Mouse (Mus musculus) adrenal gland, postnatal 14 days (tissue): Measurements from ENCODE around the gene Men1. TPM values are rescaled to one million over a fixed set of nuclear protein-coding genes. Genes with fewer than 3 reads are reported as not detected.

Experiments used
- DNase-seq: peaks from one replicate; pipeline ENCODE4 v3.0.0; 2021; ENCODE audit warnings: mixed read lengths
- total RNA-seq: library from RNA; stranded (reverse); gene quantifications from 2 replicates; pipeline ENCODE4 v1.2.3, GENCODE M21; 2021

Men1 gene
- total RNA-seq, 1 experiment from 2014 or later, result 35.4 TPM

DNA sequence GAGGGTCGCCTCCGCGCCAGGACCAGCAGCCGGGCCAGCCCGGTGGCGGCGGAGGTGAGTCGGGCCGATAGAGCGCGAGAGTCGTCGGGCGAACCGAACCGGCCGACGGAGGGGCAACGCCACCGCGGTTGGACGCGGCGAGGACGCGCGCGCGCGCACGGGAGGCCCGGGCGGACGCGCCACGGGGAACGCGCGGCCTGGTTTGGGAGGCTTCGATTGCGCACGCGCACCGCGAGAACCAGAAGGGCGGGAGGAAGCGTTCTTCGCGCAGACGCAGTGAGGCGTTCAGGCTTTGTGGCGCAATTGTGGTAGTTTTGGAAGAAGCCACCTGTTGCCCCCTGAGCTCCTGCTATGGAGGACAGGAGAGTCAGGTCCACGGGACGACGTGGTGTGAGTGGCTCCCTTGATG, 29.5 kb downstream of the Men1 start:
- peak; percentile 97 for DNase-seq

DNA sequence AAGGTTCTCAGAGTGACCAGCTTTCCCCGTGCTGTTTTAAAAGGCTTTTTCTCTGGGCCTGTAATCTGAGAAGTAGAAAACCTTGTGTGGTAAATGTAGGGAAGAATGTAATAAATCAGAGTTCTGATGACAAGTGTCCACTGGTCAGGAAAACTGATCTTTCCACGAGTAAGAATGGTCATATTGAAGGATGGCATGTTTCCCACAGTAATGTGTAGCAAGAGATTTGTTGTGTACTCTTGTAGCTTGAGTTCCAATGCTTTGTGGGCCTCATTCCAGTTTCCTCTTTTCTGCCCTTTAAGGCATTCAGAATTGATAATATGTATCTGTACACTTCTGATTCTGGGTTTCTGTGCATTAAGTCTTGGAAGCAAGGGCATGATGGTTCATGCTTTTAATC, 30.1 kb downstream of the Men1 start:
- DNase-seq, result no peak

DNA sequence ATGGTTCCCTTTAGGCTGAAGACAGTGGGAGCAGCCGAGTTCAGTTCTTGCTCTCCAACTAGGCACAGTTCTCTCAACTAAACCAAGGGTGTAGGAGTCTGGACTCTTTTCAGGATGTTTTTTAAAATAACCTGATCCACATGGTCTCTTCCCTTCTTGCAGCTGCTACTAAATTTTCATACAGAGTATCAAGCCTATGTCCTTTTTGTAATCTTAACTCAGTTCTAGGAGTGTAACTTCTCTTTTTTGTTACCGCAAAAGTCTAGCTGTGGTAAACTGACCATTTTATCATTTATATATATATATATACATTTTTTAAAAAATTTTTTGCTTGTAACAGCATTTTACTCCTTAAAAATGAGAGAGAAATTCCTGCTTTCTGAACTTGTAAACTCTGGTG, 35.4 kb downstream of the Men1 start:
- DNase-seq, result no peak

DNA sequence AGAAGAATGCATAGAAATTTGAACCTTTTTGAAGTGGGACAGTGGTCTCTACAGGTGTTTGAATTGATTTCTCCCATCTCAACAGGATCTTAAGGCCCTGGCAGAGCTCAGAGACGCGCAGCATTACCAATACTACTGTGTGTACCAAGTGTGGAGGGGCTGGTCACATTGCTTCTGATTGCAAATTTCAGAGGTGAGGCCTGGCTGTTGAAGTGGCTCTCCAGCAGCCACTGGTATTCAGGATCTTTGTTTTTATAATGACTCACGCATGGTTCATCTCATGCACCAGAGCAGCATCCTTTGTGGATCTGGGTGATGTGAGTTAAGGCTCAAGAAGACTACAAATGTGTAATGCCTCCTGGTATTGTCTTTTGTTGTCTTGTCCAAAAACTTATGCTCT, 37.7 kb downstream of the Men1 start:
- DNase-seq, result no peak

DNA sequence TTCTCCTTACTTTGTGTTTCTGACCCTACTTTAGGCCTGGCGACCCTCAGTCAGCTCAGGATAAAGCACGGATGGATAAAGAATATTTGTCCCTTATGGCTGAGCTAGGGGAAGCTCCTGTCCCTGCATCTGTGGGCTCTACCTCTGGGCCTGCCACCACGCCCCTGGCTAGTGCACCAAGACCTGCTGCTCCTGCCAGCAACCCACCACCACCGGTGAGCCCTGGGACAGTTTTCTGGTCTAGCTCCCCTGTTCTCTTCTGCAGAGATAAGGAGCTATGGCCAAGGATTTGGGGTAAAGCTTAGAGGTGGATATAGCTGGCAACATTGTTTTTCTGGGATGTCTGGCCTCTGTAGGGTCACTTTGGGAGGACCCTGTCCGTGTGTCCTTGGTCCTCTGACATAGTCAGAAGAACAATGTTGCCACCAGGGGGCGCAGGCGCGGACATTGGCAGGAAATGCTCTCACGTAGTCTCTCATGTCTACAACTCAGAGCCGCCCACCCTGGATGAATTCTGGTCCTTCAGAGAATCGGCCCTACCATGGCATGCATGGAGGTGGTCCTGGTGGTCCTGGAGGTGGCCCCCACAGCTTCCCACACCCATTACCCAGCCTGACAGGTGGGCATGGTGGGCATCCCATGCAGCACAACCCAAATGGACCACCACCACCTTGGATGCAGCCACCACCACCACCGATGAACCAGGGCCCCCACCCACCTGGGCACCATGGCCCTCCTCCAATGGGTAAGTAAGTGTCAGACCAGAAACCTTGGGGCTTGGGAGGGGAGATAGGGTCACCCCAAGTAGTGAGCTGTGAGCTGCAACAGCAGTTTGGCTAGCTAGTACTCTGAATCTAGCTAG, 39.0 kb downstream of the Men1 start:
- peak; percentile 94 for DNase-seq

DNA sequence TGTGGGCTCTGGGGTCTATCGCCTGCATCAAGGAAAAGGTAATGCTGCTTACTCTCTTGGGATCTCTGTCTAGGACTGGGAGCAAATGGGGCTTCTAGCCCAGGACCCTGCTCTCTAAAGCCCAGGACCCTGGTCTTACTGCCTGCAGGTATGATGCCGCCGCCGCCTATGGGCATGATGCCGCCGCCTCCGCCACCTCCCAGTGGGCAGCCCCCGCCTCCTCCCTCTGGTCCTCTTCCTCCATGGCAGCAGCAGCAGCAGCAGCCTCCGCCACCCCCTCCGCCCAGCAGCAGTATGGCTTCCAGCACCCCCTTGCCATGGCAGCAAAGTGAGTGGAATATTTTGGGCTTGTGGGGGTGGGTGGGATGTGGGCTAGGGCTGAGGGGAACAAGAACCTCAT, 39.8 kb downstream of the Men1 start:
- DNase-seq, result no peak

DNA sequence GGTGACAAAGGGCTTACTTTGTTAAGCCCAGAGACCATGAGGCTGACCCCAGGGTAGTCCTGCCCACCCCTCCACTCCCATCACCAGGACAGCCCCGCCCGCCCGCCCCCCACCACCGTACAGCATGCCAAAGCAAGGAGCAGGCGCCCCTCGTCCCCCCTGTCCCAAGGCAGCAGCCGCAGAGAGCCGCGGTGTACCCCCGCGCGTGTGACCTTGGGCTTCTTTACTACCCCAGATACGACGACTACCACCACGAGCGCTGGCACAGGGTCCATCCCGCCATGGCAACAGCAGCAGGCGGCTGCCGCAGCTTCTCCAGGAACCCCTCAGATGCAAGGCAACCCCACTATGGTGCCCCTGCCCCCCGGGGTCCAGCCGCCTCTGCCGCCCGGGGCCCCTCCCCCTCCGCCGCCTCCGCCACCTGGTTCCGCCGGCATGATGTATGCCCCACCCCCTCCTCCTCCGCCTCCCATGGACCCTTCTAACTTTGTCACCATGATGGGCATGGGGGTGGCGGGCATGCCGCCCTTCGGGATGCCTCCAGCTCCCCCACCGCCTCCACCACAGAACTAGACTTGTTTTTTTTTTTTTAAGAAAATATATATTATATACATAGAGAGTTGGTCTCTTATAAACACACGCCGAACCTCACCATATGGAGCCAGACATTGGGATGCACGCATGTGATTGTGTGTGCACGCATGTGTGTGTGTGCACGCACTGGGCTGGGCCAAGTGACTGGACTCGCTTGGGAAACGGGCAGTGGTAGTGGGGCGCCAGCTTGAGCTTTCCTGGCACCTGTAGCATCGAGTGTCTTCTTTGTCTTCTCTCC, 40.9 kb downstream of the Men1 start:
- DNase-seq, result no peak

DNA sequence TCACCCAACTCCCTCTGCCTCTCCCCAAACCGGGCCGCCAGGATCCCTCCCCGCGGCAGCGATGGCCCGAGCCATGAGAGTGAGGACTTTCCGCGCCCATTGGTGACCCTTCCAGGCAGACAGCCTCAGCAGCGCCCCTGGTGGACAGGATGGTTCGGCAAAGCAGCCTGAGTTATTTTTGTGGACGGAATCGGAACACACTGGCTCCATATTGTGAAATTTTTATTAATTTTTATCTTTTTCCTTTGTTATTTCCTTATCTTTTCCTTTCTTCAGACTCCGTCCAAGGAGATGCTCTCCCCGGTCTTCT, 41.4 kb downstream of the Men1 start:
- peak; percentile 88 for DNase-seq

DNA sequence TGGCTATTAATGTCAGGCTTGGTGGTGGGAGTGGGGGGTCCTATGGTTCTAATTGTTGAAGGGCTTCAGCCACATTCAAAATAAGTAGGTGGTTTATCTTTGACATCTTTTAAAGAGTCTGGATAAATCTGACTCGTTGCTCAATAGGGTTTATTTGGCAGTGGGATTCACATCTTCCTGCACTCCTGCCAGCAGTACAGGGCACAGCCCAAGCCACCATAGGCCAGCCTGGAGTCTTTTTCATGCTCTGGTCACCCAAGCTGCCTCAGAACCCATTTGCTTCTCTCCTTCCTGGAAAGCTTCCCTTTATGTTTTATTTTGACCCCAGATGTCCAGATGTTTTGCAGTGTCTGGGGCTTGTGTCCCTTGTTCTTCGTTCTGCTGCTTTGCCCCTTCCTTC, 41.9 kb downstream of the Men1 start:
- no peak for DNase-seq

DNA sequence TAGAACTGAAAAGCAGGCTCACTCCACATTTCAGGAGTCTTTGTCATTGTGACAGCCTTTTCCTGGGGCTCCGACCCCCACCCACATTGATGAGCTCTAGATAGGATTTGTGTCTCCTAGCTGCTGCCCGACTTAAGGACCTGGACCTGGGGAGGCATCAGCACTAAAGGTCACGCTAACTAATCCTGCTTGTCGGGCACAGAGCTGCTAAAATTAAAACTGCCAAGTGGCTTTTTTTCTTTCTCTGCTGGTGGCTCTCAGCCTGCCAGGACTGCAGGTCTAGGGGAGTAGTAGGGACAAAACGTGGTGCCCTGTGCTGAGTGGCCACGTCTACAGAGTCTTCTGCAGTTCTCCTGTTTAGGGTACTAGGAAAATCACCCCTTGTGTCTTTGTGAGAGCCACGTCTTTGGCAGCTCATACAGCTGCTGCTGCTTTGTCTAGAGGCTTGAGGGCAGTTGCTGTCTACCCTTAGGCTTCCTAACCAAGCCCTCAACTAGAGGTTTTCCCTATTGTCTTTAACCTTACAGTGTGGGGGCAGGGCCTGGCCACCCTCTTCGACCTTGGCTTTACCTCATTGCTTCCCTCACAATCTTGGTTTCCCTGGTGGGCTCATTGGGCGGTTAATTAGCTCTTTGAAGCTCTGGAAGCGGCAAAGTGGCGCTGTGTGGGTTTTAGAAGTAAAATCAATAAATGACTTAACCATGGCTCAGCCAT, 42.7 kb downstream of the Men1 start:
- DNase-seq, result no peak

DNA sequence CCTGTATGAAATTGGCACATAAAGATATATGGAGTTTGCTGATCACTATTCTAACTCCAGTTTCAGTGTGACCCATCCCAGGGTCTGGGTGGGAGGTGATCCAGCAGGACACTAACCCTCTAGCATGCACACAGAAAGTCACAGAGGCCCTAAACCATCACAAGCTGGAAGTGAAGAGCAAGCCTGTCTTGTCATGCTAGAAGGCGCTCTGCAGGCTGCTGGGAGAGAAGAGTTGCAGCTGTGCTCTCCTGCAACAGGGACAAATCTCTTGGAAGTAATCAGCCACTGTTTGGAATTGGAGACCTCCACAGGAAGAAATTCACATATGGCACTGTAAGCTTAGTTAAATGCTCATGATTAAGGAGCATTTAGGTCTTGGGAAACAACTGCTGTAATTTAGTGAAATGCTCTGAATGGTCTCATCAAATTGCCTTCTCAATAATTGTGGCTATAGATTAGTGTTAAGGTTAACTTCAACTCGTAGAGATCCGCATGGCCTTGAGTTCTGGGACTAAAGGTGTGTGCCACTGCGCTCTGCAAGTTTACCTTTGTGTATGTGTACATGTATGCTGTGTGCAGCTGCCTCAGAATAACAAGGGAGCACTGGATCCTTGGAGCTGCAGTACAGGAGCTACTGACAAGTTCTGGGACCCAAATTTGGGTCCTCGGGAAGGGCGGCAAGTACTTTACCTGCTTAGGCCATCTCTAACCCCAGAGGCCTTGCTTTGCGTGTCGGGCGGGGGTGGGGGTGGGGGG, 45.8 kb downstream of the Men1 start:
- DNase-seq, result no peak

DNA sequence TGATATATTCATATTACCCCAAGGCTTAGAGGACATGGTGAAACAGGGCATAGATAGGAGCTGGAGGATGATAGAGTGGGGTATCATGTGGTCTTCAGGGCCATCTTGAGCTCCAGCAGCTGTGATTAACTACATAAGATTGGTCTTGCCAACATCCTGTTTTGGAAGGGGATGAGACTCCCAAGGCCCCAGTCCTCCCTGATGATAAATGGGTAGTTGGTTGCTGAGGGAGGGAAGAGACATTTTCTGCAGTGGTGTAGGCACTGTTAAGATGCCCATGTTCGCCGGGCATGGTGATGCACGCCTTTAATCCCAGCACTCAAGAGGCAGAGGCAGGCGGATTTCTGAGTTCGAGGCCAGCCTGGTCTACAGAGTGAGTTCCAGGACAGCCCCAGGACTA, 46.5 kb downstream of the Men1 start:
- DNase-seq, result peak; percentile 62

DNA sequence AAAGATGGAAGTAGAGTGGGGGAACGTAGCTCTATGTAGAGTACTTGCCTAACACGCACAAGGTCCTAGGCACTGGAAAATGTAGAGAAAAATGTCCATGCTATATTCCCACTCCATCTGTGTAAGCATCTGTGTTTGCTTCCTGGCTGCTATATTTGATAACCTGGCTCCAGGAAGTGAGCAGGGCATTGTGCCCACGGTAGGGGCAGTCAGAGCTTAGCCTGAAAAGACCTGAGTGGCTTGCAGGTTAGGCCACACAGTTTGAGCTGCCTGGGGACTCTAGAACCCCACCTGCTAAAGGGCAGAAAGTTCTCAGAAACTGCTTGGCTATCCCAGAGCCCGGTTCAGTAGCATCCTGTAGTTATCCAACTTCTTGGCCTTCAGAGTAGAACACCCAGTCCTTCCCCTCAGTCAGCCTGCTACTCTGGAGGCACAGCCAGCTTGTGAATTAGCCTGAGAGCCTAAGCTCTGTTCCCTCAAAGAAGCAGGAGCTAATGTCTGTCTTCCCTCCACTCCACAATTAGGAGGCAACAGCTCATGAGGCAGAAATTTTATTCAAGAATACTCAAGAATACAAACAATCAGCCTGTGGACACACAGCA, 47.6 kb downstream of the Men1 start:
- no peak for DNase-seq

DNA sequence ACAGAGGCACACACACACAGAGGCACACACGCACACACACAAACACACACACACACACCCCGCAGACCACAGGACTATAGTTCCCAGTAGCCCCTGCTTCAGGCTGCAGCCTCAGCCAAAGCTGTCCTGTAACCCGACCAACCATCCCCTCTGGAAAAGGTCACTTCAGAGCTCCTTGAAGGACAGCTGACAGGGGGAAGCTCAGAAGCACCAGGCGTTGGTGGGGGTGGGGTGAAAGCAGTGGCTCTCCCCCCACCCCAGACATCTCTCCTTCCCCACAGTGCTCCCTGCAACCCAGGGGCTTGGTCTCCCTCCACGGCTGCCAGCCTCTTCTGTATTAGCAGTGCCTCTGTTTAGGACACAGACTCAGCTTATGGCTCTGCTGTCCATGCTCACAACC, 48.7 kb downstream of the Men1 start:
- peak; percentile 38 for DNase-seq

DNA sequence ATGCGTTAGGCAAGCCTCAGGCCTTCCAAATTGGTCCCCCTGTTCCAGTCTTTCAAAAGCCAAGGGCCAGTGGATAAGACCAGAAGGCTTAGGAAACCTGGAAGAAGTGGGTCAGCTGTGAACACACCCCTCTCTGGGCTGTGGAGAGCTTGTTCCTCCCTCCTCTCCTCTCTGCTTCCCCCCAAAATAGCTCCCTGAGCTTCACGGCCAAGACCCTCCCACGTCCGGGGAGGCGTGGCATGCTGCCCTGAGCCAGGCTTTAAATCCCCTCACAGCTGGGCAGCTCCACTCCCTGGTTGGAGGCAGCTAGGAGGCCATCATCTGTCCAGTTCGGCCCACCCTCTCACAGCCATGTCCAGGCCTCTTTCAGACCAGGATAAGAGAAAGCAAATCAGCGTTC, 49.3 kb downstream of the Men1 start, which contains the start of gene Pygm:
Gene Pygm, plus strand, starts transcription at position 272 of the 400 bp plus-strand sequence.
- DNase-seq, result peak; percentile 77

DNA sequence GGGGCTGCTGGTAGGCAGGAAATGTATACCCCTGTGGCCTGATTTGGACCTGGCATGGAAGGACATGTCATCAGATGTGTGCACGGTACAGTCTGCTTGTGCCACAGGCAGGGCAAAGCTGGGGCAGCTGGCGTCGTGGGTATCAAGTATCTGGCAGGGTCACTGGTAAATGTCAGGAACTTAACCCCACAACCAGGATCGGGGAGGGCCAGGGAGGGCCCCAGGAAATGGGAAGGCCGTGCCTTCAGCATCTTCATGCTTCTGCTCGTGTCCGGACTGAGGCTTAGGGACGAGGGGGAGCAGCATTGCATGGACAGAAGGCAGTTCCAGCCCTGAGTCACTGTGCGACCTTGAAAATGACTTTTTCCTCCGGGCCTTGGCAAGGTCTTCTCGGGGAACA, 50.2 kb downstream of the Men1 start:
- peak; percentile 71 for DNase-seq

DNA sequence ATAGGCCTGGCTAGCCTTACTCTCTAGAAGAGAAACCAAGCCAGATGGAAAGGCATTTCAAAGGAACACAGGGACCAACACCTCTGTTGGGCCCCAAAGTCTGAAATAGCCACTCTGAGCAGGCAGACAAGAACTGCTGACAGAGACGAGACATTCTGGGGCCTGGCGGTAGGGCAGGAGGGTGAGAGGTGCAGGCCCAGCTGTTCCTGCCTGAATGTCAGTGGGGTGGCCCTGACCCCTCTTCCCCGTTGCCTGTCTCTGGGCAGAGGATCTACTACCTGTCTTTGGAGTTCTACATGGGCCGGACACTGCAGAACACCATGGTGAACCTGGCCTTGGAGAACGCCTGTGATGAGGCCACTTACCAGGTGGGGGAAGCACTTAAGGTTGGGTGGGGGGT, 50.6 kb downstream of the Men1 start:
- peak; percentile 35 for DNase-seq

DNA sequence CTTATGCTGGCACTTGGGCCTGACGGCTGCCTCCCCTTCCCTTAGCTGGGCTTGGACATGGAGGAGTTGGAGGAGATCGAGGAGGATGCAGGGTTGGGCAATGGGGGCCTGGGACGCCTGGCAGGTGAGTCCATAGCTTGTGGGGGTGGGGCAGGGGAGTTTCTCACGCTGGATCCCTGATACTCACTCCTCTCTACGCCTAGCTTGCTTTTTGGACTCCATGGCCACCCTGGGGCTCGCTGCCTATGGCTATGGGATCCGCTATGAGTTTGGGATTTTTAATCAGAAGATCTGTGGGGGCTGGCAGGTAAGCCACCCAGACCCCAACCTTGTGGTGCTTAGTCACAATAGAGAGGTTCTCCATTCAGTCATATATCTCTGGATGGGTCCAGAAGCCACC, 51.0 kb downstream of the Men1 start:
- DNase-seq, result peak; percentile 6

DNA sequence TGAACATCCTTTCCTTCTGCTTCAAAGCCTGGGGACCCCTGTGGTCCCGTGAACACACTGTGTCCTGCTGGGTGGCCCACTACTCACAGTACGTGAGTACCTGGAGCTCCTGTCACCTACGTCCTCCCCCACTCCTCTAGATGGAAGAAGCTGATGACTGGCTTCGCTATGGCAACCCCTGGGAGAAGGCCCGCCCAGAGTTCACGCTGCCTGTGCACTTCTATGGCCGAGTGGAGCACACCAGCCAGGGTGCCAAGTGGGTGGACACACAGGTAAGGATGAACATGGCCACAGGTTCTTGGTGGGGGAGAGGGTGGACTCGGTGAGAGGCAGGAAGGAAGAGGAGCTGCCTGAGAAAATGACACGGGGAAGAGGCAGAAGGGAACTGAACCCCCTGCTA, 51.5 kb downstream of the Men1 start:
- peak; percentile 5 for DNase-seq

DNA sequence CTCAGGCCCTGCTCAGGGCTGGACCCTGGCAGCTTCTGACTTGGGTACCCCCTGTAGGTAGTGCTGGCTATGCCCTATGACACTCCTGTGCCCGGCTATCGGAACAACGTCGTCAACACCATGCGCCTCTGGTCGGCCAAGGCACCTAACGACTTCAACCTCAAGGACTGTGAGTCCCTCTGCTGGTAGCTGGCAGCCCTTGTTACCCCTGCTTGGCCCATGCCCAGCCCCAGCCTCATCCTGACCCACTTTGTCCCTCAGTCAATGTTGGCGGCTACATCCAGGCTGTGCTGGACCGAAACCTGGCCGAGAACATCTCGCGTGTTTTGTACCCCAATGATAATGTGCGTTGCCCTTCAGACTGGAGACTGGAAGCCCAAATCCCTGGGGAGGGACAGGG, 53.2 kb downstream of the Men1 start:
- DNase-seq, result peak; percentile 77

DNA sequence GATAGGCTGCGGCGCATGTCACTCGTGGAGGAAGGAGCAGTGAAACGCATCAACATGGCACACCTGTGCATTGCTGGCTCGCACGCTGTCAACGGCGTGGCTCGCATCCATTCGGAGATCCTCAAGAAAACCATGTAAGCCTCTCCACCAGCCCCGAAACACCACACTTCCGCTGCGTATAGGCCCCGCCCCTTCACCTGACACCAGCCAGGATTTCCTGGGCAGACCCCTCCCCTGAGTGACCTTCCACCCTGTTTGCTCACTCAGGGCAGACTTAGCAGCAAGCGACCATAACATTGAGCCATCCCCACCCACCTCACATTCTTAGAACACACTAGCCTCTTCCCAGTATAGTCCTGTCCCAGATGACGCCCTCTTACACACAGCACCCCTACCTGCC, 55.0 kb downstream of the Men1 start:
- no peak for DNase-seq

DNA sequence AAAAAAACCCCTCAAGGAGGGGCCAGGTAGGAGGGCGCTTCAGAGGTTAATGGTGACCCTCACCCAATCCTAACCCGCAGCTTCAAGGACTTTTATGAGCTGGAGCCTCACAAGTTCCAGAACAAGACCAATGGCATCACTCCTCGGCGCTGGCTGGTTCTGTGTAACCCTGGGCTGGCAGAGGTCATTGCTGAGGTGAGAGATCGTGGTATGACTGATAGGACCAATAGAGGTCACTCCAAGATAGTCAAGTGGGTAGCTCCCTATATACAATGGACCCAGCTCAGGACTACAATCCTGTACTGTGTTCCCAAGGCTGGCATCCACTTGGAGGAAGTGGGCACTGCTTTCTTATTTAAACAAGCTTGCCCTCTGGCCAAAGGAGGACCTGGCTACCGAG, 55.5 kb downstream of the Men1 start:
- DNase-seq, result no peak
